Mouse (Mus musculus): Measurements from ENCODE around the gene Crygd.

GRCm38 (mm10) chr1:65063352-65063751 lies at the start of gene Crygd:
- no peak for TF ChIP-seq CTCF (IDR thresholded peaks at IDR 0.05; ENCODE audit: low read depth, low read length)
- no peak for TF ChIP-seq POLR2A (IDR thresholded peaks at IDR 0.05; ENCODE audit: borderline replicate concordance, low read depth, low read length)
